Mouse (Mus musculus): ENCODE results near the gene Adcy1. TPM values are rescaled to one million over a fixed set of nuclear protein-coding genes. Genes with fewer than 3 reads are reported as not detected.

Adcy1 gene
- polyA plus RNA-seq, 1 experiment from 2014 or later, result 2.2 TPM

DNA sequence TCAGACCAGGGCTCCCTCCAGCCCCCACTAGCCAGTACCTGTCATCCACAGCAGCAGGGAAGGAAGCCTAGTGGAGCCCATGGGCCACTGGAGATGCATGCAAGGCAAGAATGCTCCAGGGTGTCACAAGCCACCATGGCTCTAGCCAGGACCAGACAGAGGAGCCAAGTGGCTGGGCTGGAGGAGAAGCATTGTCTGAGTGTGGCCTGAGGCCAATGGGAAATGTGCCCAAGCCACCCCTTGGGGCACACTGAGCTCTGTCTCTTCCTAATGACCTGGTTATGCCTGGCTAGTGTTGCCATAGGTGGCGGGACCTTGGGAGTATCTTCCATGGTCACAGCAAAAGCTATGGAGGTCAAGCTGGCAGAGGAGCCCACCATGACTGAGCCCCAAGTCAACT lies 106.4 kb downstream of the Adcy1 start:
- H3K36me3 ChIP-seq, result no peaks in the 10 kb centered on the region
- 100% methylated on average over 1 of the region's 1 CpGs for WGBS
- no peaks in the 10 kb centered on the region for H3K9me3 ChIP-seq (replicated peaks)
- H3K4me3 ChIP-seq, result no peak overlapping the region
- ATAC-seq (ENCODE audit: low FRiP score), result no peak
- no peak overlapping the region for H3K27ac ChIP-seq
- H3K9ac ChIP-seq, result no peak overlapping the region
- no peaks in the 10 kb centered on the region for H3K4me1 ChIP-seq
- H3K4me2 ChIP-seq (replicated peaks), result no peak overlapping the region
- no peaks in the 10 kb centered on the region for H3K27me3 ChIP-seq

- 89% methylated on average over 6 of the region's 6 CpGs for whole genome bisulfite sequencing
- ATAC-seq (ENCODE audit: low FRiP score), result no peak
- Histone ChIP-seq H3K27ac (no peak overlapping the region), H3K9me3 (replicated peaks) (no peaks in the 10 kb centered on the region), H3K4me3 (no peak overlapping the region), H3K4me1 (no peaks in the 10 kb centered on the region), H3K27me3 (no peaks in the 10 kb centered on the region), H3K36me3 (no peaks in the 10 kb centered on the region), H3K4me2 (replicated peaks) (no peak overlapping the region), H3K9ac (no peak overlapping the region)
These were observed 110.4 kb downstream of the Adcy1 start for GRCm38 (mm10) chr11:7173664-7174063.

GRCm38 (mm10) chr11:7178724-7179123 lies 115.4 kb downstream of the Adcy1 start:
- 82% methylated on average over 4 of the region's 4 CpGs for WGBS
- ATAC-seq (ENCODE audit: low FRiP score), result no peak

GRCm38 (mm10) chr11:7179276-7179675 lies 116.0 kb downstream of the Adcy1 start:
- H3K27ac ChIP-seq, result no peak overlapping the region
- WGBS, result 89% methylated on average over 2 of the region's 2 CpGs
- no peak overlapping the region for H3K4me3 ChIP-seq
- no peaks in the 10 kb centered on the region for H3K27me3 ChIP-seq
- ATAC-seq (ENCODE audit: low FRiP score), result no peak
- H3K36me3 ChIP-seq, result no peaks in the 10 kb centered on the region
- no peak overlapping the region for H3K4me2 ChIP-seq (replicated peaks)
- H3K9me3 ChIP-seq (replicated peaks), result no peaks in the 10 kb centered on the region
- no peak overlapping the region for H3K9ac ChIP-seq
- H3K4me1 ChIP-seq, result peaks cover 5% of the 10 kb centered on the region; the same call in 1 of the 2 replicates

More at GRCm38 (mm10) chr11:7178724-7179123, 115.4 kb downstream of the Adcy1 start:
- Histone ChIP-seq H3K27ac (no peak overlapping the region), H3K27me3 (no peaks in the 10 kb centered on the region), H3K4me1 (peaks cover 5% of the 10 kb centered on the region; the same call in 1 of the 2 replicates), H3K4me2 (replicated peaks) (no peak overlapping the region), H3K9ac (no peak overlapping the region), H3K4me3 (no peak overlapping the region), H3K9me3 (replicated peaks) (no peaks in the 10 kb centered on the region), H3K36me3 (no peaks in the 10 kb centered on the region)

DNA sequence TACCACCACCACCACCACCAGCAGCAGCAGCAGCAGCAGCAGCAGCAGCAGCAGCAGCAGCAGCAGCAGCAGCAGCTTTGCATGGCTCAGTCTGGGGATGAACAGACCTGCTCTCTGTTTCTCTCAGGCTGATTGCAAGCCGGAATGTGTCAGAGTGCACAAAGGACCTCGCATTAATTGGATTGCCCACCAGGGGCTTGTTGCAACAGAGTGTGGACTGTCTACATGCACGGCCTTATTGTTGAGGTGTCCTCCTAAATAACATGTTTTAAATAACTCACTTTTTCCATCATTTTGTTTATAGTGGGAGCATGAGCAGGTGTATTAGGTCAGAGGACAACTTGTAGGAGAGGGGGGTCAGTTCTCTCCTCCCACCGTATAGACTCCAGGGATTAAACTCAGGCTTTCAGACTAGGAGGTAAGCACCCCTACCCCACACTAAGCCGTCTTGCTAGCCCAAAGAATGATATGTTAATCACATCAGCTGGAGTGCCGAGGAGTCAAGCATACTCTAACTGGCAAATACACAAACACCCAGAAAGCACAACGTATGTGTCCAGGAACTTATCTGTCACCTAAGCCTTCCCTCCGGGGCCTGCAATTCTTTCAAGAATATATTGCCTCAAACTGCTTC lies 119.2 kb downstream of the Adcy1 start:
- peak; percentile 56; the same call in 1 of the 2 replicates for ATAC-seq (ENCODE audit: low FRiP score)
- Histone ChIP-seq H3K4me3 (no peak overlapping the region), H3K27me3 (no peaks in the 10 kb centered on the region), H3K4me1 (peaks cover 8% of the 10 kb centered on the region; the same call in 1 of the 2 replicates), H3K9ac (no peak overlapping the region), H3K36me3 (no peaks in the 10 kb centered on the region), H3K4me2 (replicated peaks) (no peak overlapping the region), H3K27ac (no peak overlapping the region), H3K9me3 (replicated peaks) (no peaks in the 10 kb centered on the region)
- WGBS, result 37% methylated on average over 8 of the region's 8 CpGs

DNA sequence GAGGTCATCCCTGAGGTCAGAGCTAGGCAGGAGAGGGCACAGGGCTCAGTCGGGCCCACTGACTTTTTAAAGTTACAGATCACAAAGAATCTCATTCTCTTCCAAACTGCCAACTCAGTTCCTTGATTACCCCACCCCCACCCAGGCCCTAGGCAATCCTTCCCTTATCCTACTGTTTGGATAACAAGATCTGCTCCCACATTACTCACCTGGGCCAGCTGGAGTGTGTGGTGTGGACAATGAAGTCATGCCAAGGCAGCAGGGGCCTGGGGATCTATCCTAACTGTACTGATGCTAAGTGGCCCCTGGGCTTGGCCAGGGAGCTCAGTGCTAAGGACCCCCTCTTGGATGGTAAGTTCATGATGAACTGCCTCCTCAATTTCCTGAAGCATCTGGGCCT lies 121.1 kb downstream of the Adcy1 start:
- no peak overlapping the region for H3K9ac ChIP-seq
- H3K9me3 ChIP-seq (replicated peaks), result no peaks in the 10 kb centered on the region
- no peak overlapping the region for H3K4me2 ChIP-seq (replicated peaks)
- H3K27ac ChIP-seq, result no peak overlapping the region
- H3K4me1 ChIP-seq, result peaks cover 8% of the 10 kb centered on the region; the same call in 1 of the 2 replicates
- no peak for ATAC-seq (ENCODE audit: low FRiP score)
- H3K36me3 ChIP-seq, result no peaks in the 10 kb centered on the region
- no peaks in the 10 kb centered on the region for H3K27me3 ChIP-seq
- no peak overlapping the region for H3K4me3 ChIP-seq
- WGBS, result 24% methylated on average over 1 of the region's 1 CpGs

DNA sequence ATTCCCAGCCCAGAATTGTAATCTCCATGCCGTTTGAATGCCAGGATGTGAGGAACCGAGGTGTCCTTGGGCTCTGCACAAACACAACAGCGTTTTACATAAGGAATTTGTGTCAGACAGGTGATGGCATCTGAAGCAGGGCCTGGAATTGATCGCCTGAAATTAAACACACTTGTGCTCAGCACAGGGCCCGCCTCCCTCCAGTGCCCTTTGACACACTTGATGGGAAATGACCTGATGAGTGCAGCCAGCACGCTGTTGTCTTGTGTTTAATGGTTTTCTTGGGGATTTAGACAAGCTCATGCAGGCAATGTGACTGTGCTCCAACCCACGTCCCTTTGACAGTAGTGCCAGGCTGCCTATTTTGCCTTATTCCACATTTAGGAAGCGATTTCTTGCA lies 124.2 kb downstream of the Adcy1 start:
- ATAC-seq (ENCODE audit: low FRiP score), result no peak
- Histone ChIP-seq H3K4me1 (peaks cover 3% of the 10 kb centered on the region; the same call in 1 of the 2 replicates), H3K4me3 (no peak overlapping the region), H3K9me3 (replicated peaks) (no peaks in the 10 kb centered on the region), H3K36me3 (no peaks in the 10 kb centered on the region), H3K27ac (no peak overlapping the region), H3K27me3 (no peaks in the 10 kb centered on the region), H3K9ac (no peak overlapping the region), H3K4me2 (replicated peaks) (no peak overlapping the region)
- 70% methylated on average over 8 of the region's 8 CpGs for WGBS

DNA sequence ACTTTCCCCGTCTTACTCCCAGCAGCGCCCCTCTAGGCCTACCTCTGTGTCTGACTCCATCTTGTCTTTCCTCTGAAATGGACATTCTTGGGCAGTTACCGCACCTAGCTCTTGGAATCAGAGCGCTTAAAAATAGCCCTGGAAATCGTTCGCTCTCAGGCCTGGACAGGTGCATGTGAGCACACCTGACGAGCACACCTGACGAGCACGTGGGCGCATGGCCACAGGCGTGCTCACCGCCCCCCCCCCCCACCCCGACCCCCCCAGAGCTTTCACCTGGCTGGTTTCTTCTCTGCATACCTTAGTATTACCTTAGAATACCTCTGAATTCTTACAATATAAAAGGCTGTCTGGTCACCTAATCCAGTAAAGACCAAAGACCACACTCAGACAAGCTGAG lies 125.2 kb downstream of the Adcy1 start, which contains the start of gene Gm11985:
Gene Gm11985, minus strand, starts transcription at position 101 of the 400 bp plus-strand sequence.
- no peak for ATAC-seq (ENCODE audit: low FRiP score)
- 0 out of 2 replicates have a peak, but pooled peaks cover 2% of the 10 kb centered on the region for H3K4me1 ChIP-seq
- 90% methylated on average over 13 of the region's 13 CpGs for WGBS
- no peak within 1 kb of the TSS for H3K4me2 ChIP-seq (replicated peaks)
- no peak within 1 kb of the TSS for H3K9ac ChIP-seq
- no peak within 1 kb of the TSS for H3K4me3 ChIP-seq
- no peaks in the 10 kb centered on the region for H3K36me3 ChIP-seq
- H3K9me3 ChIP-seq (replicated peaks), result no peaks in the 10 kb centered on the region
- H3K27ac ChIP-seq, result no peak within 1 kb of the TSS
- H3K27me3 ChIP-seq, result no peaks in the 10 kb centered on the region

DNA sequence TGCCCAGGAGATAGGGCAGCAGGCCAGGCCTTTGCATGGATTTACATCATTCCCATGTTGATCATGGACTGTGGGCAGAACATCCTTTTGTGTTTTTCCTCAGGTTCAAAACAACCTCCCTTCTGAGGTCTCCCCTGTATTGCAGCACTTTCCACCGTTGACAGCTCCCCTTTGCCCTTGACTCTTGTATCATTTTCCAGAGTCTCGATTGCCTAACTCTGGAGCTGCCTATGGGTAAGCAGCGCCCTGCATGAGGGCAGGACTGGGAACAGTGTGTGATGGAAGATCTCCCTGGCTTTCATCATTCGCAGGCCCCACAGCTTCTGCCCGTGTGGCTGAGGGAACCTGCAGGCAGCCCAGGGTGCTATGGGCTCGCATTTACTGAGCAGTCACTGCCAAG lies 129.4 kb downstream of the Adcy1 start:
- no peak overlapping the region for H3K4me2 ChIP-seq (replicated peaks)
- no peak overlapping the region for H3K27ac ChIP-seq
- no peaks in the 10 kb centered on the region for H3K4me1 ChIP-seq
- ATAC-seq (ENCODE audit: low FRiP score), result no peak
- H3K36me3 ChIP-seq, result no peaks in the 10 kb centered on the region
- no peaks in the 10 kb centered on the region for H3K27me3 ChIP-seq
- no peak overlapping the region for H3K9ac ChIP-seq
- no peaks in the 10 kb centered on the region; the same call in 1 of the 2 replicates for H3K9me3 ChIP-seq (replicated peaks)
- WGBS, result 64% methylated on average over 6 of the region's 6 CpGs
- no peak overlapping the region for H3K4me3 ChIP-seq

DNA sequence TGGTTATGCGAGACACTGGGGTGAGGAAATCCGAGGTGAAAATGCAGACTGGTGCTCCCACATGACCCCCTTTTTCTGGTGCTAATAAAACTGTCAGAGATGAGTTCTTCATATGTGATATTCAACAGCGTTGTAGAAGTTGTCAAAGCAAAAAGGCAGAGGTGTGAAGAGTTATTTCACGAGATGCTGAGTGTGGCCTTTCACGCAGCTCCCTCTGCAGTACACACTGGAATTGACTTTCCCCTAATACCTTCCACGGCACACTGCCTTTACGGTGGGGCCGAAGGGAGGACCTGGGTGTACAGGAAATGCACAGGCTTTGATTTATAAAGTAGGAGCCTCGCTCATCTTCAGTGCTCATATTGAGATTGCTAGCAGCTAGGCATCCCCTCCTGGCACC lies 129.8 kb downstream of the Adcy1 start:
- H3K4me2 ChIP-seq (replicated peaks), result no peak overlapping the region
- no peaks in the 10 kb centered on the region for H3K36me3 ChIP-seq
- WGBS, result 82% methylated on average over 9 of the region's 9 CpGs
- no peak for ATAC-seq (ENCODE audit: low FRiP score)
- no peak overlapping the region for H3K9ac ChIP-seq
- H3K4me1 ChIP-seq, result no peaks in the 10 kb centered on the region
- no peak overlapping the region for H3K4me3 ChIP-seq
- no peaks in the 10 kb centered on the region for H3K27me3 ChIP-seq
- H3K27ac ChIP-seq, result no peak overlapping the region
- no peaks in the 10 kb centered on the region; the same call in 1 of the 2 replicates for H3K9me3 ChIP-seq (replicated peaks)

GRCm38 (mm10) chr11:7194432-7195311 lies 131.4 kb downstream of the Adcy1 start:
- Histone ChIP-seq H3K4me1 (no peaks in the 10 kb centered on the region), H3K4me2 (replicated peaks) (no peak overlapping the region), H3K27ac (no peak overlapping the region), H3K36me3 (no peaks in the 10 kb centered on the region), H3K9ac (no peak overlapping the region), H3K9me3 (replicated peaks) (no peaks in the 10 kb centered on the region; the same call in 1 of the 2 replicates), H3K27me3 (no peaks in the 10 kb centered on the region), H3K4me3 (no peak overlapping the region)
- WGBS, result 95% methylated on average over 10 of the region's 10 CpGs
- no peak for ATAC-seq (ENCODE audit: low FRiP score)

GRCm38 (mm10) chr11:7195312-7195685 lies 132.0 kb downstream of the Adcy1 start:
- no peak overlapping the region for H3K9ac ChIP-seq
- no peaks in the 10 kb centered on the region for H3K4me1 ChIP-seq
- H3K4me2 ChIP-seq (replicated peaks), result no peak overlapping the region
- H3K27ac ChIP-seq, result no peak overlapping the region
- no peak for ATAC-seq (ENCODE audit: low FRiP score)
- no peaks in the 10 kb centered on the region for H3K27me3 ChIP-seq
- 94% methylated on average over 4 of the region's 4 CpGs for WGBS
- H3K9me3 ChIP-seq (replicated peaks), result no peaks in the 10 kb centered on the region; the same call in 1 of the 2 replicates
- no peak overlapping the region for H3K4me3 ChIP-seq
- no peaks in the 10 kb centered on the region for H3K36me3 ChIP-seq
